Mouse (Mus musculus): Measurements from ENCODE around the gene Gm1140.
"Not testable (repeated sequence)": the region's sequence is repeated elsewhere in the genome, so short reads cannot be mapped to it uniquely, and the experiment has no call there.

DNA sequence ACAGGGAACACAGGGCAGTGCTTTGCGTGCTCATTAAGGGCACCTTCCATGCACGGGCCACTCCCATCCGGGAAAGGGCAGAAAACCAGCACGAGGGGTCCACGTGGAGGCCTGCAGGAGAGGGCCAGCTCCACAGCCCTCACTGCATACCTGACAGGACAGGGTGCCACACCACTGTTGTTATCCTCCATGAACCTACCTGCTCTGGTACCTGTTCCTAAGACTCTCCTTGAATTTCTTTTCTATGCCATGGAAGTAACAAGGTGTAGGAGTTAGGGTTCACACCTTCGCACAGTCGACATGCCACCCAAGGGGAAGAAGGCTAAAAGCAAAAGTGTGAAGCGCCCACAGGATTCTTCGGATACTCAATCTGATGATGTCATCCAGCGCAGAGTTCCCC is 2.0 kb upstream of the Gm1140 start, which contains the start of gene Gm14692:
- not testable (repeated sequence) for TF ChIP-seq POLR2A (IDR thresholded peaks at IDR 0.05; ENCODE audit: insufficient read depth, low read length); CTCF (IDR thresholded peaks at IDR 0.05; ENCODE audit: low read depth, low read length); EP300 (IDR thresholded peaks at IDR 0.05; ENCODE audit: insufficient read depth, low read depth, low read length)
